Mouse (Mus musculus) kidney, postnatal 0 days (tissue): ENCODE measurements around the gene Eif4g3. TPM values are rescaled to one million over a fixed set of nuclear protein-coding genes. Genes with fewer than 3 reads are reported as not detected.

Experiments used
- ATAC-seq: fragments of 200-750 bp; cut with Nextera tagmentation; replicated peaks from 2 replicates; pipeline ENCODE4 v1.8.0; 2017; ENCODE audit warnings: low read depth, moderate number of reproducible peaks, moderate TSS enrichment, moderate library complexity; ENCODE audit not compliant: low FRiP score
- DNase-seq: peaks from one replicate; pipeline ENCODE4 v3.0.0-alpha.2; 2016; ENCODE audit warnings: low spot score
- H3K27ac ChIP-seq: fragments of 300-500 bp; sonication (generic); 2 replicates; pipeline ENCODE4 v1.5.1; 2014; ENCODE audit warnings: mild to moderate bottlenecking
- H3K27me3 ChIP-seq: fragments of 300-500 bp; sonication (generic); 2 replicates; pipeline ENCODE4 v1.6.1; 2014; ENCODE audit warnings: low read length, mixed read lengths; ENCODE audit not compliant: insufficient read depth
- H3K36me3 ChIP-seq: fragments of 300-500 bp; sonication (generic); 2 replicates; pipeline ENCODE4 v1.6.1; 2014; ENCODE audit warnings: low read length, mixed read lengths; ENCODE audit not compliant: insufficient read depth
- H3K4me1 ChIP-seq: fragments of 300-500 bp; sonication (generic); replicated peaks from 2 replicates; pipeline ENCODE4 v1.6.1; 2014; ENCODE audit warnings: antibody characterized with exemption, low read length, mixed read lengths; ENCODE audit not compliant: insufficient read depth
- H3K4me2 ChIP-seq: fragments of 300-500 bp; sonication (generic); 2 replicates; pipeline ENCODE4 v1.6.1; 2014; ENCODE audit warnings: mild to moderate bottlenecking, low read length, moderate library complexity, mixed read lengths
- H3K4me3 ChIP-seq: fragments of 300-500 bp; sonication (generic); replicated peaks from 2 replicates; pipeline ENCODE4 v1.5.1; 2014; ENCODE audit warnings: low read depth, low read length
- H3K9ac ChIP-seq: fragments of 300-500 bp; sonication (generic); 2 replicates; pipeline ENCODE4 v1.6.1; 2014; ENCODE audit warnings: low read depth, low read length
- H3K9me3 ChIP-seq: fragments of 300-500 bp; sonication (generic); replicated peaks from 2 replicates; pipeline ENCODE4 v1.6.1; 2016; ENCODE audit warnings: low read length, inconsistent platforms, mixed read lengths
- CTCF ChIP-seq: IDR thresholded peaks from 2 replicates; pipeline ENCODE4 v1.5.1; 2016; ENCODE audit warnings: antibody characterized with exemption, low read depth, mild to moderate bottlenecking, moderate library complexity
- WGBS: fragments of 180-500 bp; shearing (Covaris S2); extraction: QIAGEN DNeasy Blood & Tissue Kit; methylation state at CpG from one replicate; pipeline ENCODE4 v1.1.7; 2014; 5-methylcytosine and 5-hydroxymethylcytosine counted together
- polyA plus RNA-seq: library from polyadenylated mRNA; unstranded; fragments of >200 nt; fragmentation: Nextera tagmentation; extraction: Ambion mirVana; gene quantifications from 2 replicates; pipeline ENCODE4 v1.2.1, GENCODE M21; 2015

The Eif4g3 gene
- polyA plus RNA-seq, 1 experiment from 2014 or later, result 26.6 TPM

- TF ChIP-seq CTCF, result no peak
- WGBS, result 11% methylated on average over 10 of the region's 10 CpGs
- Histone ChIP-seq H3K27me3 (no peaks in the 10 kb centered on the region), H3K4me1 (no peaks in the 10 kb centered on the region), H3K36me3 (no peaks in the 10 kb centered on the region), H3K27ac (no peak overlapping the region), H3K4me2 (no peak overlapping the region), H3K9ac (no peak overlapping the region), H3K4me3 (no peak overlapping the region), H3K9me3 (no peaks in the 10 kb centered on the region)
- peak; percentile 85 for DNase-seq
- ATAC-seq, result peak; percentile 59; the same call in 1 of the 2 replicates
Measured at GRCm38 (mm10) chr4:137984212-137984611, 8.6 kb upstream of the Eif4g3 start.

- 60% methylated on average over 5 of the region's 5 CpGs for WGBS
Measured at GRCm38 (mm10) chr4:137984746-137985145, 8.1 kb upstream of the Eif4g3 start.

GRCm38 (mm10) chr4:137989426-137989825 is 3.4 kb upstream of the Eif4g3 start:
- no peaks in the 10 kb centered on the region for H3K36me3 ChIP-seq
- 87% methylated on average over 5 of the region's 5 CpGs for WGBS
- TF ChIP-seq CTCF, result no peak
- H3K9ac ChIP-seq, result no peak overlapping the region
- no peak for DNase-seq
- H3K27ac ChIP-seq, result no peak overlapping the region
- H3K4me2 ChIP-seq, result no peak overlapping the region
- peaks cover 10% of the 10 kb centered on the region; the same call in 1 of the 2 replicates for H3K4me1 ChIP-seq
- no peak overlapping the region for H3K4me3 ChIP-seq
- ATAC-seq, result no peak
- H3K27me3 ChIP-seq, result no peaks in the 10 kb centered on the region
- H3K9me3 ChIP-seq, result no peaks in the 10 kb centered on the region

More at GRCm38 (mm10) chr4:137984746-137985145, 8.1 kb upstream of the Eif4g3 start:
- no peaks in the 10 kb centered on the region for H3K27me3 ChIP-seq
- 0 out of 2 replicates have a peak overlapping the region, but pooled peaks have one; percentile 13 for H3K27ac ChIP-seq
- H3K4me1 ChIP-seq, result no peaks in the 10 kb centered on the region
- H3K9ac ChIP-seq, result no peak overlapping the region
- H3K36me3 ChIP-seq, result no peaks in the 10 kb centered on the region
- DNase-seq, result no peak
- no peak for TF ChIP-seq CTCF
- no peaks in the 10 kb centered on the region for H3K9me3 ChIP-seq
- no peak for ATAC-seq
- no peak overlapping the region for H3K4me3 ChIP-seq
- H3K4me2 ChIP-seq, result no peak overlapping the region

- TF ChIP-seq CTCF, result peak; percentile 30; the same call in 1 of the 2 replicates
- no peaks in the 10 kb centered on the region for H3K36me3 ChIP-seq
- H3K27ac ChIP-seq, result no peak overlapping the region
- H3K9ac ChIP-seq, result no peak overlapping the region
- DNase-seq (no peak), ATAC-seq (no peak)
- H3K9me3 ChIP-seq, result no peaks in the 10 kb centered on the region
- WGBS, result 87% methylated on average over 4 of the region's 4 CpGs
- H3K4me1 ChIP-seq, result peaks cover 18% of the 10 kb centered on the region
- H3K4me3 ChIP-seq, result no peak overlapping the region
- H3K27me3 ChIP-seq, result no peaks in the 10 kb centered on the region
- no peak overlapping the region for H3K4me2 ChIP-seq
Measured at GRCm38 (mm10) chr4:137990433-137990832, 2.4 kb upstream of the Eif4g3 start.

- no peak overlapping the region for H3K4me2 ChIP-seq
- no peaks in the 10 kb centered on the region for H3K9me3 ChIP-seq
- 60% methylated on average over 7 of the region's 7 CpGs for WGBS
- no peak overlapping the region for H3K4me3 ChIP-seq
- ATAC-seq, result no peak
- H3K9ac ChIP-seq, result no peak overlapping the region
- no peak for TF ChIP-seq CTCF
- H3K27ac ChIP-seq, result no peak overlapping the region
- no peaks in the 10 kb centered on the region for H3K27me3 ChIP-seq
- no peaks in the 10 kb centered on the region for H3K36me3 ChIP-seq
- peaks cover 26% of the 10 kb centered on the region for H3K4me1 ChIP-seq
- no peak for DNase-seq
Measured at GRCm38 (mm10) chr4:137991240-137991639, 1.6 kb upstream of the Eif4g3 start.

- H3K9me3 ChIP-seq, result no peaks in the 10 kb centered on the region
- TF ChIP-seq CTCF, result no peak
- ATAC-seq (peak; percentile 94), DNase-seq (peak; percentile 98)
- peak overlapping the region; percentile 99 for H3K9ac ChIP-seq
- H3K36me3 ChIP-seq, result 0 out of 2 replicates have a peak, but pooled peaks cover 5% of the 10 kb centered on the region
- H3K4me2 ChIP-seq, result peak overlapping the region; percentile 82
- no peaks in the 10 kb centered on the region for H3K27me3 ChIP-seq
- peak overlapping the region; percentile 93 for H3K4me3 ChIP-seq
- peaks cover 26% of the 10 kb centered on the region for H3K4me1 ChIP-seq
- under 1% methylated on average over 59 of the region's 59 CpGs for WGBS
- peak overlapping the region; percentile 91 for H3K27ac ChIP-seq
Measured at GRCm38 (mm10) chr4:137993291-137993758, 503 bp downstream of the Eif4g3 start.
